ENCODE assay signal across 15 mouse cellular contexts in genomic region chr14:97667806-97668205, GRCm38 (mm10).
DNase-seq lines count a peak whose midpoint lies in the region; ATAC-seq and TF ChIP-seq lines count a peak whose summit lies in the region.
"Had no signal": no experiment of that assay in that cellular context is flagged by ENCODE, and none has a peak within 500 bp of the region (broad histone marks: within the 10 kb centered on the region; RNA-seq: fewer than 3 reads in every experiment).

No protein-coding gene starts in this region.

- no peak overlapping the region for H3K9ac ChIP-seq in intestine, postnatal 0 days (ENCODE audit: low read depth, low read length)
- H3K9ac ChIP-seq in intestine, embryonic 16.5 days (ENCODE audit: low read depth, low read length), result no peak overlapping the region
- H3K9ac ChIP-seq: forebrain, embryonic 15.5 days; hindbrain, embryonic 15.5 days; liver, embryonic 14.5 days had no signal

- no peak overlapping the region for H3K4me2 ChIP-seq in intestine, postnatal 0 days (replicated peaks; ENCODE audit: low read depth)
- H3K4me2 ChIP-seq in intestine, embryonic 16.5 days (ENCODE audit: low read depth, low read length), result no peak overlapping the region
- H3K4me2 ChIP-seq: forebrain, embryonic 15.5 days; hindbrain, embryonic 15.5 days had no signal

- TF ChIP-seq POLR2A in cerebellum, adult 2 months (IDR thresholded peaks at IDR 0.05; ENCODE audit: borderline replicate concordance, insufficient read depth, low read length), result no peak

- peak; percentile 15; the same call in 1 of the 2 replicates for TF ChIP-seq CTCF in cerebellum, adult 2 months (IDR thresholded peaks at IDR 0.05; ENCODE audit: borderline replicate concordance, insufficient read depth, low read depth, low read length)
- peak; percentile 56 for TF ChIP-seq CTCF in intestine, postnatal 0 days (IDR thresholded peaks at IDR 0.05; ENCODE audit: low read depth)

- no peak overlapping the region for H3K4me3 ChIP-seq in cerebellum, adult 2 months (replicated peaks; ENCODE audit: insufficient read depth, low read depth, low read length)
- no peak overlapping the region for H3K4me3 ChIP-seq in intestine, postnatal 0 days (ENCODE audit: low read depth, low read length)
- no peak overlapping the region for H3K4me3 ChIP-seq in intestine, embryonic 16.5 days (ENCODE audit: low read length)
- H3K4me3 ChIP-seq: forebrain, embryonic 15.5 days; hindbrain, embryonic 15.5 days had no signal

- no peaks in the 10 kb centered on the region for H3K36me3 ChIP-seq in intestine, postnatal 0 days (ENCODE audit: control insufficient read depth, insufficient read depth)
- H3K36me3 ChIP-seq in intestine, embryonic 16.5 days (ENCODE audit: control insufficient read depth, insufficient read depth, low read length), result no peaks in the 10 kb centered on the region
- H3K36me3 ChIP-seq: forebrain, embryonic 15.5 days; hindbrain, embryonic 15.5 days had no signal

- no peaks in the 10 kb centered on the region for H3K4me1 ChIP-seq in cerebellum, adult 2 months (ENCODE audit: control insufficient read depth, insufficient read depth, low read length)
- no peaks in the 10 kb centered on the region for H3K4me1 ChIP-seq in intestine, postnatal 0 days (replicated peaks; ENCODE audit: control insufficient read depth, insufficient read depth, low read length)
- H3K4me1 ChIP-seq in intestine, embryonic 16.5 days (ENCODE audit: control insufficient read depth, insufficient read depth, low read length), result no peaks in the 10 kb centered on the region
- H3K4me1 ChIP-seq: forebrain, embryonic 15.5 days; hindbrain, embryonic 15.5 days had no signal

- no peak for ATAC-seq in cerebellum, adult (ENCODE audit: insufficient number of reproducible peaks, low FRiP score, low TSS enrichment)
- ATAC-seq in intestine, postnatal 0 days, result no peak
- ATAC-seq in intestine, embryonic 16.5 days, result no peak
- ATAC-seq: forebrain, embryonic 15.5 days had no signal

- H3K27ac ChIP-seq in cerebellum, adult 2 months (ENCODE audit: insufficient read depth, low read length), result no peak overlapping the region
- no peak overlapping the region for H3K27ac ChIP-seq in intestine, postnatal 0 days (ENCODE audit: low read depth, low read length)
- no peak overlapping the region for H3K27ac ChIP-seq in intestine, embryonic 16.5 days (ENCODE audit: low read length)
- H3K27ac ChIP-seq: forebrain, embryonic 15.5 days; hindbrain, embryonic 15.5 days; liver, embryonic 14.5 days had no signal

- DNase-seq in cerebellum, adult 2 months, result no peak
- DNase-seq in lung, postnatal 10 days, result peak; percentile 19
- DNase-seq in lung, postnatal 14 days, result no peak
- peak; percentile 28 for DNase-seq in retina, postnatal 1 day
- DNase-seq in urinary bladder, postnatal 10 days (ENCODE audit: low spot score), result no peak
- DNase-seq: adrenal gland, postnatal 25 days; cerebellum, adult 11 months; gastrocnemius, postnatal 25 days; left cerebral cortex, postnatal 4 days had no signal

- WGBS in cerebellum, adult 2 months, result 62% methylated on average over 2 of the region's 2 CpGs
- WGBS in intestine, postnatal 0 days, result 83% methylated on average over 2 of the region's 2 CpGs
- 65% methylated on average over 2 of the region's 2 CpGs for WGBS in intestine, embryonic 16.5 days

- H3K9me3 ChIP-seq in intestine, postnatal 0 days (ENCODE audit: control insufficient read depth), result no peaks in the 10 kb centered on the region
- no peaks in the 10 kb centered on the region for H3K9me3 ChIP-seq in intestine, embryonic 16.5 days (ENCODE audit: control insufficient read depth, low read length)
- H3K9me3 ChIP-seq: forebrain, embryonic 15.5 days; hindbrain, embryonic 15.5 days had no signal

- no peaks in the 10 kb centered on the region for H3K27me3 ChIP-seq in cerebellum, adult 2 months (ENCODE audit: control insufficient read depth, insufficient read depth, low read length)
- no peaks in the 10 kb centered on the region for H3K27me3 ChIP-seq in intestine, postnatal 0 days (replicated peaks; ENCODE audit: control insufficient read depth, insufficient read depth, low read length)
- no peaks in the 10 kb centered on the region for H3K27me3 ChIP-seq in intestine, embryonic 16.5 days (replicated peaks; ENCODE audit: control insufficient read depth, insufficient read depth, low read length)
- H3K27me3 ChIP-seq: forebrain, embryonic 15.5 days; hindbrain, embryonic 15.5 days had no signal

Comparison
In these comparisons a context has a peak if more than half of its experiments do, and no peak if none do; other contexts are left out.
1. DNase-seq: peak in lung, postnatal 10 days (single experiment) and retina, postnatal 1 day (single experiment); none in cerebellum, adult 2 months (0 of 2), lung, postnatal 14 days (single experiment) and urinary bladder, postnatal 10 days (single experiment).